Mouse (Mus musculus): Measurements from ENCODE around the gene Hdac10.

GRCm38 (mm10) chr15:89075478-89076147 lies 52.9 kb downstream of the Hdac10 start:
- TF ChIP-seq POLR2A (IDR thresholded peaks at IDR 0.05; ENCODE audit: borderline replicate concordance, extremely low read depth, insufficient read depth, insufficient read length, poor library complexity, severe bottlenecking) (peak; percentile 56; the same call in 1 of the 2 replicates), CTCF (IDR thresholded peaks at IDR 0.05; ENCODE audit: borderline replicate concordance, extremely low read depth, insufficient read depth, insufficient read length) (peak; percentile 17; the same call in 1 of the 2 replicates)
